Mouse (Mus musculus): ENCODE results near the gene Cntnap5b. TPM values are rescaled to one million over a fixed set of nuclear protein-coding genes. Genes with fewer than 3 reads are reported as not detected.

The Cntnap5b gene
- 0.02 TPM in 1 of 2 replicates, not detected in the other for polyA plus RNA-seq (2012; rRNA removed)

GRCm38 (mm10) chr1:99772614-99773013 lies at the start of gene Cntnap5b:
Gene Cntnap5b (plus strand): TSS chr1:99772765.
- Histone ChIP-seq H3K4me3 (replicated peaks; ENCODE audit: extremely low read depth, low read depth, low read length) (no peak within 1 kb of the TSS), H3K4me1 (ENCODE audit: control insufficient read depth, insufficient read depth, low read length) (no peaks in the 10 kb centered on the region)
- no peak for TF ChIP-seq CTCF (IDR thresholded peaks at IDR 0.05; ENCODE audit: insufficient read depth, low read length)
- no peak for DNase-seq
- WGBS, result 25% methylated on average over 7 of the region's 7 CpGs

GRCm38 (mm10) chr1:99759996-99760395 lies 12.6 kb upstream of the Cntnap5b start:
- no peak overlapping the region for H3K4me3 ChIP-seq (replicated peaks; ENCODE audit: extremely low read depth, low read depth, low read length)
- 85% methylated on average over 1 of the region's 1 CpGs for WGBS
- DNase-seq, result no peak
- no peak for TF ChIP-seq POLR2A (IDR thresholded peaks at IDR 0.05; ENCODE audit: borderline replicate concordance, extremely low read depth, low read depth, low read length)
- no peak for TF ChIP-seq CTCF (IDR thresholded peaks at IDR 0.05; ENCODE audit: insufficient read depth, low read length)
- no peaks in the 10 kb centered on the region for H3K4me1 ChIP-seq (ENCODE audit: control insufficient read depth, insufficient read depth, low read length)

- WGBS, result 3% methylated on average over 19 of the region's 19 CpGs
Observed at GRCm38 (mm10) chr1:99772183-99772582, 382 bp upstream of the Cntnap5b start.

GRCm38 (mm10) chr1:99774144-99774543 lies 1.6 kb downstream of the Cntnap5b start:
- TF ChIP-seq CTCF (IDR thresholded peaks at IDR 0.05; ENCODE audit: insufficient read depth, low read length), result no peak
- TF ChIP-seq POLR2A (IDR thresholded peaks at IDR 0.05; ENCODE audit: borderline replicate concordance, extremely low read depth, low read depth, low read length), result no peak
- DNase-seq, result no peak
- Histone ChIP-seq H3K4me1 (ENCODE audit: control insufficient read depth, insufficient read depth, low read length) (no peaks in the 10 kb centered on the region), H3K4me3 (replicated peaks; ENCODE audit: extremely low read depth, low read depth, low read length) (no peak overlapping the region)
- WGBS, result 9% methylated on average over 4 of the region's 4 CpGs

More at GRCm38 (mm10) chr1:99772183-99772582, 382 bp upstream of the Cntnap5b start:
- TF ChIP-seq CTCF (IDR thresholded peaks at IDR 0.05; ENCODE audit: insufficient read depth, low read length), result no peak
- no peak for TF ChIP-seq POLR2A (IDR thresholded peaks at IDR 0.05; ENCODE audit: borderline replicate concordance, extremely low read depth, low read depth, low read length)
- H3K4me3 ChIP-seq (replicated peaks; ENCODE audit: extremely low read depth, low read depth, low read length), result no peak overlapping the region
- no peaks in the 10 kb centered on the region for H3K4me1 ChIP-seq (ENCODE audit: control insufficient read depth, insufficient read depth, low read length)
- DNase-seq, result no peak

GRCm38 (mm10) chr1:99813334-99814110 lies 41.0 kb downstream of the Cntnap5b start:
- no peak for TF ChIP-seq POLR2A (IDR thresholded peaks at IDR 0.05; ENCODE audit: borderline replicate concordance, extremely low read depth, low read depth, low read length)
- Histone ChIP-seq H3K4me1 (ENCODE audit: control insufficient read depth, insufficient read depth, low read length) (no peaks in the 10 kb centered on the region), H3K4me3 (replicated peaks; ENCODE audit: extremely low read depth, low read depth, low read length) (no peak overlapping the region)
- 67% methylated on average over 6 of the region's 6 CpGs for WGBS
- DNase-seq, result no peak

GRCm38 (mm10) chr1:99872344-99872743 lies 99.8 kb downstream of the Cntnap5b start:
- WGBS, result 92% methylated on average over 3 of the region's 3 CpGs
- no peak overlapping the region for H3K4me3 ChIP-seq (replicated peaks; ENCODE audit: extremely low read depth, low read depth, low read length)
- TF ChIP-seq CTCF (IDR thresholded peaks at IDR 0.05; ENCODE audit: insufficient read depth, low read length) (no peak), POLR2A (IDR thresholded peaks at IDR 0.05; ENCODE audit: borderline replicate concordance, extremely low read depth, low read depth, low read length) (no peak)
- no peak for DNase-seq
- no peaks in the 10 kb centered on the region for H3K4me1 ChIP-seq (ENCODE audit: control insufficient read depth, insufficient read depth, low read length)

- TF ChIP-seq CTCF (IDR thresholded peaks at IDR 0.05; ENCODE audit: insufficient read depth, low read length), result no peak
- no peak for TF ChIP-seq POLR2A (IDR thresholded peaks at IDR 0.05; ENCODE audit: borderline replicate concordance, extremely low read depth, low read depth, low read length)
- no peak for DNase-seq
- 55% methylated on average over 2 of the region's 2 CpGs for WGBS
Observed at GRCm38 (mm10) chr1:99907774-99908173, 135.2 kb downstream of the Cntnap5b start.

GRCm38 (mm10) chr1:99943515-99943914 lies 170.9 kb downstream of the Cntnap5b start:
- Histone ChIP-seq H3K4me1 (ENCODE audit: control insufficient read depth, insufficient read depth, low read length) (no peaks in the 10 kb centered on the region), H3K4me3 (replicated peaks; ENCODE audit: extremely low read depth, low read depth, low read length) (no peak overlapping the region)
- TF ChIP-seq CTCF (IDR thresholded peaks at IDR 0.05; ENCODE audit: insufficient read depth, low read length) (no peak), POLR2A (IDR thresholded peaks at IDR 0.05; ENCODE audit: borderline replicate concordance, extremely low read depth, low read depth, low read length) (no peak)
- DNase-seq, result no peak

More at GRCm38 (mm10) chr1:99907774-99908173, 135.2 kb downstream of the Cntnap5b start:
- Histone ChIP-seq H3K4me3 (replicated peaks; ENCODE audit: extremely low read depth, low read depth, low read length) (no peak overlapping the region), H3K4me1 (ENCODE audit: control insufficient read depth, insufficient read depth, low read length) (no peaks in the 10 kb centered on the region)

- WGBS, result 21% methylated on average over 2 of the region's 2 CpGs
- TF ChIP-seq CTCF (IDR thresholded peaks at IDR 0.05; ENCODE audit: insufficient read depth, low read length) (no peak), POLR2A (IDR thresholded peaks at IDR 0.05; ENCODE audit: borderline replicate concordance, extremely low read depth, low read depth, low read length) (no peak)
- no peaks in the 10 kb centered on the region for H3K4me1 ChIP-seq (ENCODE audit: control insufficient read depth, insufficient read depth, low read length)
- H3K4me3 ChIP-seq (replicated peaks; ENCODE audit: extremely low read depth, low read depth, low read length), result no peak overlapping the region
- DNase-seq, result no peak
Observed at GRCm38 (mm10) chr1:99959428-99959987, 186.9 kb downstream of the Cntnap5b start.
